Mouse (Mus musculus) ES-E14 (cell line): ENCODE data around the gene Celf5. TPM values are rescaled to one million over a fixed set of nuclear protein-coding genes. Genes with fewer than 3 reads are reported as not detected.

ENCODE experiments used
- DNase-seq: peaks from one replicate; pipeline ENCODE4 v3.0.0-alpha.2; 2013; ENCODE audit warnings: low read depth, low spot score
- H3K27ac ChIP-seq: 2 replicates; pipeline ENCODE4 v1.5.1; 2012; ENCODE audit warnings: low read depth, mild to moderate bottlenecking, low read length, moderate library complexity, mixed read lengths; ENCODE audit not compliant: poor library complexity, insufficient read depth, severe bottlenecking
- H3K36me3 ChIP-seq: 2 replicates; pipeline ENCODE4 v1.6.1; 2012; ENCODE audit warnings: mild to moderate bottlenecking, low read length, moderate library complexity, mixed read lengths; ENCODE audit not compliant: control insufficient read depth, poor library complexity, insufficient read depth, severe bottlenecking
- H3K4me1 ChIP-seq, 2 experiments: fragments of 150-350 bp in 1 of 2; sonication (generic) in 1 of 2; 2 replicates each; pipeline ENCODE4 v1.6.1; 2012; ENCODE audit warnings: low read length in 2 of 2, mild to moderate bottlenecking in 1 of 2, mixed read lengths in 1 of 2; ENCODE audit not compliant: control insufficient read depth in 2 of 2, insufficient read depth in 2 of 2, poor library complexity in 1 of 2
- H3K4me3 ChIP-seq, 2 experiments: fragments of 150-350 bp in 1 of 2; sonication (generic) in 1 of 2; 2 replicates each; pipeline ENCODE4 v1.5.1; 2012; ENCODE audit warnings: low read length in 2 of 2, low read depth in 1 of 2, mild to moderate bottlenecking in 1 of 2, mixed read lengths in 1 of 2; ENCODE audit not compliant: insufficient read depth in 1 of 2, poor library complexity in 1 of 2, severe bottlenecking in 1 of 2
- H3K9ac ChIP-seq: 2 replicates; pipeline ENCODE4 v1.6.1; 2012; ENCODE audit warnings: low read depth, mild to moderate bottlenecking, low read length, mixed read lengths; ENCODE audit not compliant: poor library complexity, insufficient read depth, severe bottlenecking
- H3K9me3 ChIP-seq: fragments of 150-350 bp; sonication (generic); 2 replicates; pipeline ENCODE4 v1.6.1; 2012; ENCODE audit warnings: low read depth, mild to moderate bottlenecking, low read length; ENCODE audit not compliant: control insufficient read depth, insufficient read depth
- CHD2 ChIP-seq: IDR thresholded peaks from 2 replicates; pipeline ENCODE4 v1.6.1; 2014; ENCODE audit warnings: mild to moderate bottlenecking, low read depth, low read length, inconsistent platforms
- HCFC1 ChIP-seq: IDR thresholded peaks from 2 replicates; pipeline ENCODE4 v1.6.1; 2012; ENCODE audit warnings: low read length, inconsistent platforms, borderline replicate concordance; ENCODE audit not compliant: insufficient read depth
- MAFK ChIP-seq: IDR thresholded peaks from 2 replicates; pipeline ENCODE4 v1.6.1; 2014; ENCODE audit warnings: mild to moderate bottlenecking, low read depth, low read length, inconsistent platforms; ENCODE audit not compliant: insufficient read depth
- ZC3H11A ChIP-seq: IDR thresholded peaks from 2 replicates; pipeline ENCODE4 v1.6.1; 2012; ENCODE audit warnings: low read depth, mild to moderate bottlenecking, inconsistent platforms, low read length, borderline replicate concordance
- ZNF384 ChIP-seq: IDR thresholded peaks from 2 replicates; pipeline ENCODE4 v1.6.1; 2012; ENCODE audit warnings: low read depth, low read length, inconsistent platforms
- in situ Hi-C, 2 experiments: fragments of 600-800 bp; cut with MboI; formaldehyde crosslinking; loops; one replicate each; pipeline ENCODE4 v1.15.1; 2025; ENCODE audit warnings: low sequenced_read_pairs in 2 of 2, inconsistent platforms in 1 of 2; ENCODE audit not compliant: unreplicated experiment in 2 of 2
- total RNA-seq: library from RNA; depleted of rRNA; stranded (reverse); fragments of 300-350 nt; gene quantifications from 2 replicates; pipeline ENCODE4 v1.2.3, GENCODE M21; 2012

Gene Celf5
- total RNA-seq, 1 experiment, result 5.0 TPM

DNA sequence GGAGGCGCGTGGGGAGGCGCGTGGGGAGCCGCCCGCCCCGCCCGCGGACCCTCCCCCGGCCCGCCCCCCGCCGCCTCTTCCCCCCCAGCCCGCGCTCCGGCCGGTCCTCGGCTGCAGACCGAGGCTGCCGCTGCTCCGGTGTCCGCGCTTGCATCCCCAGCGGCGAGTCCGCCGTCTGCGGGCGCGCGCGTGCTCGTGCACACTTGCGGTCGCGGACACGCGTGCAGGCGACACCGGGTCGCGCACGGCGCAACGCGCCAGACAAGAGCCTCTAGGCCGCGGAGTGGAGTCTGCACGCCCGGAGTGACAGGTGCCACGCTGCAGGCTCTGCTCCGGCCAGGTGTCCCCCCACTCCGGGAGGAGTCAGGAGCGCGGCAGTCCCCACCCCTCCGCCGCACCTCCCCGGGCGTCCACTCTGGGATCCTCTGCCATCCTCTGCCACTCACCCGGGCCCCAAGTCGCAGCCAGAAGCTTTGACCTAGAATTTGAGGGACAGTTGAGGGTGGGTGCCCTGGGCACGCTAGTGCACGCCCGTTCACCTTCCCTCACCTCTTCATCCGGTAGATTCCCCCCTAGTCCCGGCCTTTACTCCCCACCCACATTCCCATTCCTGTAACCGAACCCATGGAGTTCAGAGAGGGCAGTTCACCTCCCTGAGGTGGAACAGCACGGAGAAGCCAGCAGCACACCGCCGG is 51.5 kb downstream of the Celf5 start:
- no peaks in the 10 kb centered on the region for H3K36me3 ChIP-seq
- no peak for DNase-seq
- peaks cover 5 to 19% of the 10 kb centered on the region in 2 experiments; a peak in 2 of 4 replicates for H3K4me1 ChIP-seq
- peak overlapping the region; percentile 67 for H3K9ac ChIP-seq
- no peak overlapping the region for H3K27ac ChIP-seq
- H3K9me3 ChIP-seq, result no peaks in the 10 kb centered on the region
- in situ Hi-C loops, result no loop called here
- TF ChIP-seq CHD2 (no peak), HCFC1 (no peak), ZC3H11A (no peak), MAFK (no peak), ZNF384 (no peak)
- H3K4me3 ChIP-seq, result peak overlapping the region; percentile 84 to 89

DNA sequence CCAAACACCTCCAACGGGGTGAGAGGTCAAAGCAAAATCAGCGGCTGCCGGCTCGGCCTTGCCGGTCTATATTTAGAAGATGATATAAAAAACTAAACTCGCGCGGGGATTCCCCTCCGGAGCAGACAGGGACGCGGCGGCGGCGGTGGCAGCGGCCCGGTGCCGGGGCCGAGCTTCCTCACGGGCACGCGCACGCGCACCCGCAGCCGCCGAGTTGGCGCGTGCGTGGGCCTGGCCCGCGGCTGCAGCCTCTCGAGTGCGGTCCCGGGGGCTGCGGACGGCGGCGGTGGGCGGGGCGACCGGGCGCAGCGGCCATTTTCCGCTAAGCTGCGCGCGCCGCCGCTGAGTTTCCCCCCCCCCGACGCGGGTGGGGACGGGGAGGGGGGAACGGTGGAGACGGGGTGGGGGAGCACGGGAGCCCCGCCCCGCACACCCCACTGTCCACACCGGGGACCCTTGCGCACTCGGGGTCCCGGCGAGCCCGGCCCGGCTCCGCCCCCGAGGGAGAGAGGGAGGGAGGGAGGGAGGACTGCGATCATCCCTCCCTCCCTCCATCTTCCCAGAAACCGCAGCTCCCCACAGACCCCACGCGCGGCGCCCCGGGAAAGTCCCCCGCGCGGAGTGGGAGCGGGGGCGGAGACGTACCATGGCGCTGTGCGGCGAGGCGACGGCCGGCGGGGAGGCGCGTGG is 52.2 kb downstream of the Celf5 start:
- no peak for TF ChIP-seq MAFK
- no peak for TF ChIP-seq CHD2
- no peak for TF ChIP-seq ZC3H11A
- TF ChIP-seq HCFC1, result no peak
- TF ChIP-seq ZNF384, result no peak
- peaks cover 7 to 23% of the 10 kb centered on the region in 2 experiments; a peak in 2 of 4 replicates for H3K4me1 ChIP-seq
- H3K36me3 ChIP-seq, result no peaks in the 10 kb centered on the region
- H3K9me3 ChIP-seq, result no peaks in the 10 kb centered on the region
- H3K4me3 ChIP-seq, result peak overlapping the region; percentile 84 to 89
- DNase-seq, result no peak
- peak overlapping the region; percentile 67; the same call in 1 of the 2 replicates for H3K9ac ChIP-seq
- in situ Hi-C loops, result no loop called here
- H3K27ac ChIP-seq, result no peak overlapping the region

DNA sequence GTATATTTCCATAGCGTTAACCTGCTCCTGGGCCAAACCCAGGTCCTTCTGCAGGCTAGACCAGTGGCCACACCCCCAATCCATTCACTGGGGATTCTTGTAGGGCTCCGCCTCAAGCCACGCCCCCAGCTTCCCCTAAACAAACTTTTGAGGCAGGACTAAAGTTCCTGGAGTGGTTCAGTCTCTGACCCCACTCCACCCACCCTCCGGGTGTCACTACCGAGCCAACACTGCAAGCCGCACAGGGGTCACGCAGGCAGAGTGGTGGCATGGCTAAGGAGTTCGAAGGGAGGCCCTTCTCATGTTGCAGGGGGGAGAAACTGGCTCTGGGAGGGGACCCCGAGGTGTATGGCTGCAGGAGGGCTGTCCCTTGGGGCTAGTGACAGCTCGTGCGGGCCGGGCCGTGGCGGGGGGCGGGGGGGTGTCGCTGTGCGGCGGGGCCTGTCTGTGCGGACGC is 52.9 kb downstream of the Celf5 start:
- in situ Hi-C loops, result no loop called here
- Histone ChIP-seq H3K4me3 (peak overlapping the region; percentile 84 to 89), H3K9ac (peak overlapping the region; percentile 44; the same call in 1 of the 2 replicates), H3K9me3 (no peaks in the 10 kb centered on the region), H3K4me1 (peaks cover 7 to 30% of the 10 kb centered on the region in 2 experiments; a peak in 3 of 4 replicates), H3K27ac (no peak overlapping the region), H3K36me3 (no peaks in the 10 kb centered on the region)
- DNase-seq, result peak; percentile 94
- TF ChIP-seq ZNF384 (no peak), HCFC1 (no peak), ZC3H11A (no peak), MAFK (no peak)

DNA sequence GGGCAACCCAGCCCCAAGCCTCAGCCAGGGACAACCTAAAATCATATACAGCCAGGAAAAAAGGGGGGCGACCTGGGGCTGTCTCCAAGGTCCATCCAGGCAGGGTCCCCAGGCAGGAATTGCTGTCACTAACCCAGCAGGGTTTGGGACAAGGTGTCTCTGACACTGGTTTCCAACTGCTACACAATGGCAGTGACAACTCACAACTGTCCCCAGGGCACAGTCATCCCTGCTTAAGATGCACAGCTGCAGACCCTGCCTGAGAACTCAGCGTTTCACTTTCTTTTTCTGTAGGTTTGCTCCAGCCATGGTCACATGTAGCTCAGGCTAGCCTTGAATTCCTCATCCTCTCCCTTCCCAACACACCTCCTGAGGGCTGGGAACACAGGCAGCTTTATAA is 53.4 kb downstream of the Celf5 start:
- Histone ChIP-seq H3K9me3 (no peaks in the 10 kb centered on the region), H3K9ac (no peak overlapping the region), H3K27ac (no peak overlapping the region), H3K36me3 (no peaks in the 10 kb centered on the region), H3K4me3 (peak overlapping the region in 1 of 2 experiments; percentile 89; a peak in 1 of 4 replicates), H3K4me1 (peaks cover 7 to 32% of the 10 kb centered on the region in 2 experiments; a peak in 3 of 4 replicates)
- TF ChIP-seq ZNF384 (no peak), HCFC1 (no peak), ZC3H11A (no peak), MAFK (no peak), CHD2 (no peak)
- no peak for DNase-seq
- in situ Hi-C loops, result no loop called here
